Comparison of ENCODE assay signal across 10 mouse cellular contexts in the genomic region with DNA sequence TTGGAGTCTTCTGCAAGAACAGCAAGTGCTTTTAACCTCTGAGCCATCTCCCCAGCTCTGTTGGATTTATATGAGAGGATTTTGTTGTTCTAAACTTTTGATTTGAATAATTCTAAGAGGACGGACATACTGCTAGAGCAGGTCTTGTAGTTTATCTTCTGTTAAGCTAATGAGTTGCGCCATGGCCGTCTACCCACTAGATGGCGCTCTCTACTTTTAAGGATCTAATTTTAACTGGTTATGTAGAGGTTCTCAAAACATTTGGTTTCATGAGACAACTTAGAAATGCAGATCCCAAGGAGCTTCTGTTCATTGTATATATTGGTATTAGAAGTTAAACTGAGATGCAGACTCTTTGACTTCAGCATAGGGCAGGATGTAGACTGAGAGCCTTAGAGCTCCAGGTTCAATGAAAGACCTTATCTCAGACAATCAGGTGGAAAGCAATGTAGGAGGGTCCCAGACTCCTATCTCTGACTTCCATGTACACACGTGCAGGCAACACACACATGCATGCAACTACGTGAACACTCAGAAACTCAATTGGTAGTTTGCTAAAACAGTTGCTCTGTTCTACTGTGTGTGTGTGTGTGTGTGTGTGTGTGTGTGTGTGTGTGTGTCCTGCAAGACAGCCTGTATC. TPM values are rescaled to one million over a fixed set of nuclear protein-coding genes. Genes with fewer than 3 reads are reported as not detected.
A peak's percentile ranks its signal among the peaks of the same experiment; 100 is the strongest.
DNase-seq lines count a peak whose midpoint lies in the region; ATAC-seq and TF ChIP-seq lines count a peak whose summit lies in the region.
"Had no signal": no experiment of that assay in that cellular context is flagged by ENCODE, and none has a peak within 500 bp of the region (broad histone marks: within the 10 kb centered on the region; RNA-seq: fewer than 3 reads in every experiment).

No protein-coding gene starts in this region.

- peak; percentile 94 for TF ChIP-seq CTCF in left cerebral cortex, adult 2 months (IDR thresholded peaks at IDR 0.05)

- intact Hi-C loops in left cerebral cortex, adult 2 months (cut with DNase I): loop anchor here (1.0 to 5.0 kb wide), 2 partner anchors 59 to 192 kb away; a partner anchor contains a TSS

- H3K9me3 ChIP-seq in kidney, embryonic 15.5 days (replicated peaks): no peaks in the 10 kb centered on the region
- H3K9me3 ChIP-seq: embryonic facial prominence, embryonic 15.5 days; midbrain, embryonic 12.5 days had no signal

- no peak for ATAC-seq in kidney, embryonic 15.5 days (replicated peaks; ENCODE audit: low FRiP score)
- ATAC-seq in hematopoietic stem cell, adult 5-6 weeks (replicated peaks in 1 of 2; ENCODE audit: insufficient read depth in 1 of 2, low FRiP score in 2 of 2, low TSS enrichment in 1 of 2, low read depth in 1 of 2, poor library complexity in 2 of 2, severe bottlenecking in 2 of 2): peak; percentile 53 to 84; a peak in 3 of 4 replicates
- ATAC-seq in megakaryocyte-erythroid progenitor cell, adult 5-6 weeks (replicated peaks; ENCODE audit: low FRiP score, low TSS enrichment, poor library complexity, severe bottlenecking): peak; percentile 51

- no peak overlapping the region for H3K27ac ChIP-seq in kidney, embryonic 15.5 days
- H3K27ac ChIP-seq in left cerebral cortex, adult 2 months: no peak overlapping the region
- H3K27ac ChIP-seq: embryonic facial prominence, embryonic 15.5 days; midbrain, embryonic 12.5 days had no signal

- no peak overlapping the region for H3K9ac ChIP-seq in kidney, embryonic 15.5 days
- H3K9ac ChIP-seq: embryonic facial prominence, embryonic 15.5 days; midbrain, embryonic 12.5 days had no signal

- no peaks in the 10 kb centered on the region for H3K27me3 ChIP-seq in kidney, embryonic 15.5 days
- H3K27me3 ChIP-seq: embryonic facial prominence, embryonic 15.5 days; midbrain, embryonic 12.5 days had no signal

- WGBS in kidney, embryonic 15.5 days: 37% methylated on average over 6 of the region's 6 CpGs

- H3K4me2 ChIP-seq in kidney, embryonic 15.5 days: no peak overlapping the region
- H3K4me2 ChIP-seq: embryonic facial prominence, embryonic 15.5 days; midbrain, embryonic 12.5 days had no signal

- peak; percentile 77 for DNase-seq in kidney, adult 18-20 months
- DNase-seq in NIH3T3 (ENCODE audit: low read depth): peak; percentile 92
- DNase-seq in cerebellum, postnatal 14 days: peak; percentile 83
- peak; percentile 45 to 63 for DNase-seq in left cerebral cortex, adult 2 months (ENCODE audit: extremely low spot score in 1 of 2, low spot score in 2 of 2)
- peak; percentile 32 to 72 for DNase-seq in thymus, postnatal 10 days (ENCODE audit: low spot score in 2 of 2)

- H3K4me1 ChIP-seq in kidney, embryonic 15.5 days: peaks cover 2% of the 10 kb centered on the region

- H3K4me3 ChIP-seq in kidney, embryonic 15.5 days (replicated peaks): no peak overlapping the region
- no peak overlapping the region for H3K4me3 ChIP-seq in left cerebral cortex, adult 2 months
- H3K4me3 ChIP-seq: embryonic facial prominence, embryonic 15.5 days; midbrain, embryonic 12.5 days had no signal

- H3K36me3 ChIP-seq in kidney, embryonic 15.5 days: peaks cover 88% of the 10 kb centered on the region

RNA-seq across cellular contexts. Expression of a gene that starts 6.5 kb away (rescaled TPM):
- 21.3 and 24.3 TPM in 2 replicates for polyA plus RNA-seq in kidney, embryonic 15.5 days (2015; fragmentation: Nextera tagmentation; extraction: Ambion mirVana)
- total RNA-seq in hematopoietic stem cell, adult 5-6 weeks (2017): 13.6 and 14.8 TPM in 2 replicates
- 10 to 100 TPM; 27.1 to 29.4 TPM for total RNA-seq in left cerebral cortex, adult 2 months (2021)
- 19.7 and 22.7 TPM in 2 replicates for total RNA-seq in megakaryocyte-erythroid progenitor cell, adult 5-6 weeks (2014; fragmentation: Nextera tagmentation)
- total RNA-seq in megakaryocyte-erythroid progenitor cell, adult 5-6 weeks (2017): 17.0 and 21.0 TPM in 2 replicates

RNA-seq across cellular contexts. Expression of a gene that starts 6.7 kb away (rescaled TPM):
- 41.6 and 44.5 TPM in 2 replicates for polyA plus RNA-seq in kidney, embryonic 15.5 days (2015; fragmentation: Nextera tagmentation; extraction: Ambion mirVana)
- 116 and 170 TPM in 2 replicates for total RNA-seq in hematopoietic stem cell, adult 5-6 weeks (2017)
- 10 to 100 TPM; 46.7 to 50.1 TPM for total RNA-seq in left cerebral cortex, adult 2 months (2021)
- total RNA-seq in megakaryocyte-erythroid progenitor cell, adult 5-6 weeks (2014; fragmentation: Nextera tagmentation): 20.8 and 33.2 TPM in 2 replicates
- 251 and 314 TPM in 2 replicates for total RNA-seq in megakaryocyte-erythroid progenitor cell, adult 5-6 weeks (2017)

RNA-seq across cellular contexts. Expression of a gene that starts 28.0 kb away (rescaled TPM):
- polyA plus RNA-seq in kidney, embryonic 15.5 days (2015; fragmentation: Nextera tagmentation; extraction: Ambion mirVana): 9.1 and 9.9 TPM in 2 replicates
- total RNA-seq in hematopoietic stem cell, adult 5-6 weeks (2017): 3.8 and 6.6 TPM in 2 replicates
- not detected for total RNA-seq in left cerebral cortex, adult 2 months (2021)
- 2.0 and 5.2 TPM in 2 replicates for total RNA-seq in megakaryocyte-erythroid progenitor cell, adult 5-6 weeks (2014; fragmentation: Nextera tagmentation)
- total RNA-seq in megakaryocyte-erythroid progenitor cell, adult 5-6 weeks (2017): not detected in 2 replicates

RNA-seq across cellular contexts. Expression of a gene that starts 34.7 kb away (rescaled TPM):
- 2.1 and 2.7 TPM in 2 replicates for polyA plus RNA-seq in kidney, embryonic 15.5 days (2015; fragmentation: Nextera tagmentation; extraction: Ambion mirVana)
- total RNA-seq in hematopoietic stem cell, adult 5-6 weeks (2017): 0.56 and 5.8 TPM in 2 replicates
- 1 to 10 TPM; 5.1 to 5.7 TPM for total RNA-seq in left cerebral cortex, adult 2 months (2021)
- 0.07 and 0.37 TPM in 2 replicates for total RNA-seq in megakaryocyte-erythroid progenitor cell, adult 5-6 weeks (2014; fragmentation: Nextera tagmentation)
- 0.65 TPM in 1 of 2 replicates, not detected in the other for total RNA-seq in megakaryocyte-erythroid progenitor cell, adult 5-6 weeks (2017)

RNA-seq across cellular contexts. Expression of a gene that starts 40.0 kb away (rescaled TPM):
- 3.9 and 4.1 TPM in 2 replicates for polyA plus RNA-seq in kidney, embryonic 15.5 days (2015; fragmentation: Nextera tagmentation; extraction: Ambion mirVana)
- 7.3 and 32.0 TPM in 2 replicates for total RNA-seq in hematopoietic stem cell, adult 5-6 weeks (2017)
- under 1 TPM in 1 of 2 experiments, not detected in 1; 0.52 TPM for total RNA-seq in left cerebral cortex, adult 2 months (2021)
- 40.3 and 83.8 TPM in 2 replicates for total RNA-seq in megakaryocyte-erythroid progenitor cell, adult 5-6 weeks (2014; fragmentation: Nextera tagmentation)
- total RNA-seq in megakaryocyte-erythroid progenitor cell, adult 5-6 weeks (2017): 24.6 and 29.4 TPM in 2 replicates
